Mouse (Mus musculus) neural tube, embryonic 13.5 days (tissue): ENCODE data around the gene Tex46. TPM values are rescaled to one million over a fixed set of nuclear protein-coding genes. Genes with fewer than 3 reads are reported as not detected.

Source experiments
- ATAC-seq: fragments of 200-750 bp; cut with Nextera tagmentation; 2 replicates; pipeline ENCODE4 v1.8.0; 2017; ENCODE audit warnings: low read depth, mild to moderate bottlenecking, moderate TSS enrichment, moderate library complexity
- H3K27ac ChIP-seq: fragments of 300-500 bp; sonication (generic); replicated peaks from 2 replicates; pipeline ENCODE4 v1.5.1; 2015; ENCODE audit warnings: moderate library complexity, mild to moderate bottlenecking, inconsistent platforms
- H3K27me3 ChIP-seq: fragments of 300-500 bp; sonication (generic); 2 replicates; pipeline ENCODE4 v1.6.1; 2015; ENCODE audit warnings: mild to moderate bottlenecking, inconsistent platforms
- H3K36me3 ChIP-seq: fragments of 300-500 bp; sonication (generic); 2 replicates; pipeline ENCODE4 v1.6.1; 2015; ENCODE audit warnings: mild to moderate bottlenecking, inconsistent platforms
- H3K4me1 ChIP-seq: fragments of 300-500 bp; sonication (generic); replicated peaks from 2 replicates; pipeline ENCODE4 v1.6.1; 2015; ENCODE audit warnings: inconsistent platforms
- H3K4me2 ChIP-seq: fragments of 300-500 bp; sonication (generic); 2 replicates; pipeline ENCODE4 v1.6.1; 2015; ENCODE audit warnings: inconsistent platforms, mild to moderate bottlenecking, moderate library complexity
- H3K4me3 ChIP-seq: fragments of 300-500 bp; sonication (generic); 2 replicates; pipeline ENCODE4 v1.5.1; 2015; ENCODE audit warnings: mild to moderate bottlenecking, inconsistent platforms
- H3K9ac ChIP-seq: fragments of 300-500 bp; sonication (generic); 2 replicates; pipeline ENCODE4 v1.6.1; 2015; ENCODE audit warnings: moderate library complexity, mild to moderate bottlenecking, inconsistent platforms
- H3K9me3 ChIP-seq: fragments of 300-500 bp; sonication (generic); 2 replicates; pipeline ENCODE4 v1.6.1; 2016; ENCODE audit warnings: inconsistent platforms
- WGBS: fragments of 180-500 bp; shearing (Covaris S2); methylation state at CpG from one replicate; pipeline ENCODE4 v1.1.7; 2015; 5-methylcytosine and 5-hydroxymethylcytosine counted together
- polyA plus RNA-seq: library from polyadenylated mRNA; unstranded; fragments of >200 nt; fragmentation: Nextera tagmentation; extraction: Ambion mirVana; gene quantifications from 2 replicates; pipeline ENCODE4 v1.2.1, GENCODE M21; 2015

Tex46 gene
- polyA plus RNA-seq, 1 experiment from 2014 or later, result not detected

GRCm38 (mm10) chr4:136636983-136637562, 26.8 kb downstream of the Tex46 start:
- no peak overlapping the region; the same call in 1 of the 2 replicates for H3K27ac ChIP-seq

DNA sequence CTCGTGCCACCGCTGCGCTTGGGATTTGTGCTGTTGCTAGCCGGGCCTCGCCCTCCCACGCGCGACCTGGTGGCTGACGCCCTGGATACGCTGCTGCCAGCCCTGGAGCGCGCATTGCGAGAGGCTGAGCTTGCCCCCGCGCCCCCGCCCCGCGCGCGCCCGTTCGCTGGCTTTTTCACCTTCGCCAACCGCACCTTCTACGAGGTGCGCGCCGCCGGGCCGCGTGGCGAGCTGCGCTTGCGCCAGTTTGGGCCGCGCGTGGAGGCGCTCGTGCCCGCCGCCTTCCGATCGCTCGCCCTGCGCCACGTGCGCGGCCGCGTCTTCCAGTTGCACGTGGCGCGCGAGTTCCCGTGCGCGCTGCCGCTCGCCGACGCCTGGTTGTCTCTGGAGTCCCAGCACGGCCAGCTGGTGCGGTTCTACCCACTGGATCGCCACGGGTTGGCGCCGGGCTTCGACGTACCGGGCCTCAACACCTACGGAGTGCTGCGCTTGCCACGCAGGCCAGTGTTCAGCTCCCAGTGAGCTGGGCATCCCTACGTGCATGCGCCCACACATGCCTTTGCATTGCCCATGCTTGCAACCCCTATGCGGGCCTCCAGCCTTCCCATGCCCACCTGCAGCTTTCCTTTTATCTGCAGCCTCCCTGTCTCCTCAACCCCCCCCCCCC, 27.5 kb downstream of the Tex46 start:
- H3K27me3 ChIP-seq, result peaks cover 34% of the 10 kb centered on the region
- peak overlapping the region; percentile 72 for H3K9ac ChIP-seq
- peak overlapping the region; percentile 74 for H3K4me2 ChIP-seq
- no peaks in the 10 kb centered on the region for H3K36me3 ChIP-seq
- H3K4me3 ChIP-seq, result peak overlapping the region; percentile 50
- H3K27ac ChIP-seq, result no peak overlapping the region; the same call in 1 of the 2 replicates
- H3K9me3 ChIP-seq, result no peaks in the 10 kb centered on the region
- peak; percentile 85 for ATAC-seq
- peaks cover 12% of the 10 kb centered on the region for H3K4me1 ChIP-seq
- 1% methylated on average over 76 of the region's 76 CpGs for WGBS

More at GRCm38 (mm10) chr4:136636983-136637562, 26.8 kb downstream of the Tex46 start:
- H3K4me3 ChIP-seq, result peak overlapping the region; percentile 50
- 14% methylated on average over 37 of the region's 37 CpGs for WGBS
- H3K9me3 ChIP-seq, result no peaks in the 10 kb centered on the region
- peak overlapping the region; percentile 72 for H3K9ac ChIP-seq
- H3K27me3 ChIP-seq, result peaks cover 34% of the 10 kb centered on the region
- H3K36me3 ChIP-seq, result no peaks in the 10 kb centered on the region
- H3K4me2 ChIP-seq, result peak overlapping the region; percentile 74
- peak; percentile 55 for ATAC-seq
- H3K4me1 ChIP-seq, result peaks cover 12% of the 10 kb centered on the region

DNA sequence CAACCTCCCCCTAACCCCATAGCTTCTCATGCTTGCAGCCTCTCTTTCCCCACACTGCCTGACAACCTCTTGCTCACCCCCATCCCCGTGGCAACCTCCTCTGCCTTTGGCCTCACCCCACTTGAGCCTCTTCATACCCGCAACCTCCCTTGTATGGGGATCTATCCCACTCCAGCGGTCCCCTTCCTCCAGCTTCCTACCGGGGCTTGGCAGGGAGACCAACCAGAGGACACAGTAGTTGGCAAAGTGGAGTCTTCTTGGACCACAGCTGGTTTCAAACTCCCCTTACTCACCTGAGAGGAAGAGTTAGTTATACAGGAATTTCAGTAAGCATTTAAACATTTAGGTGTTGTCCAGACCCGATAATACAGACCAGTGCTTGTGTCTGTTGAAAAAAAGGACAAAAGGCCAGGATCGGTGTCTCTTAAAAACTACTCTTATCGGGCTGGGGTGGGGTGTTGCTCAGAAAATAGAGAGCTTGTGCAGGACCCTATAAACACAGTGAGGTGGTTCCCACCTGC, 28.1 kb downstream of the Tex46 start:
- WGBS, result 29% methylated on average over 7 of the region's 7 CpGs
- H3K27ac ChIP-seq, result no peak overlapping the region
- peaks cover 12% of the 10 kb centered on the region for H3K4me1 ChIP-seq
- H3K4me3 ChIP-seq, result peak overlapping the region; percentile 50; the same call in 1 of the 2 replicates
- H3K9ac ChIP-seq, result peak overlapping the region; percentile 72; the same call in 1 of the 2 replicates
- peaks cover 34% of the 10 kb centered on the region for H3K27me3 ChIP-seq
- peak overlapping the region; percentile 74 for H3K4me2 ChIP-seq
- H3K9me3 ChIP-seq, result no peaks in the 10 kb centered on the region
- ATAC-seq, result peak; percentile 16; the same call in 1 of the 2 replicates
- H3K36me3 ChIP-seq, result no peaks in the 10 kb centered on the region

GRCm38 (mm10) chr4:136638890-136639289, 28.7 kb downstream of the Tex46 start:
- no peaks in the 10 kb centered on the region for H3K9me3 ChIP-seq
- H3K4me2 ChIP-seq, result peak overlapping the region; percentile 34
- no peak overlapping the region for H3K4me3 ChIP-seq
- peaks cover 12% of the 10 kb centered on the region for H3K4me1 ChIP-seq
- H3K9ac ChIP-seq, result peak overlapping the region; percentile 31
- no peak overlapping the region for H3K27ac ChIP-seq
- no peaks in the 10 kb centered on the region for H3K36me3 ChIP-seq
- 5% methylated on average over 10 of the region's 10 CpGs for WGBS
- ATAC-seq, result no peak
- peaks cover 34% of the 10 kb centered on the region for H3K27me3 ChIP-seq

DNA sequence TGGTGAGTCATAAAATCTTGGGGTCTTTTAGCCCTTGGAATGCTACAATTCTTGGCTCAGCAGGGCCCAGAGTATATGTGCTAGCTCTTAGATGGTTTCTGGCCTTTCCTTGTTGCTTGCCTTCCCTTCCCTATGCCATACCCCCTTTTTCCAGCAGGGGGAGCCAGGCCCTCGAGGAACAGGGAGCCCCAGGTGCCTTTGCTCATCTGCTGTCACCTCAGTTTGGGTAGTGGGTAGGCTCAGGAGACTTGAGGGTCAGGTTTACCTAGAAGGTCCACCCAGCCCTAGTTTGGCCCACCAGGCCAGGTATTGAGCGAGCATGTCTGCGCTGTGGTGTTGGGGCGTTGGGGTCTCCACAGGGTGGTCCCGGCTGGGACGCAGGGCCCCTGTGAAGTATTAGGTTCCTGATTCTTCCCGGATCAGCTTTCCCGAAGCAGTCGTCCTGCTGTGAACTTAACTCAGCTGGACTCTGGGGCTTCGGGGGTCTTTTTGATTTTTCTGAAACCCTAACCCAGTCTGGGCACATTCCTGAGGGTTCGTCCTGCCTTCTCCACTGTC, 38.8 kb downstream of the Tex46 start:
- Histone ChIP-seq H3K4me1 (peaks cover 31% of the 10 kb centered on the region), H3K9me3 (peaks cover 3% of the 10 kb centered on the region; the same call in 1 of the 2 replicates), H3K4me3 (no peak overlapping the region), H3K36me3 (peaks cover 3% of the 10 kb centered on the region; the same call in 1 of the 2 replicates), H3K27ac (no peak overlapping the region), H3K4me2 (no peak overlapping the region), H3K27me3 (no peaks in the 10 kb centered on the region), H3K9ac (no peak overlapping the region)
- no peak for ATAC-seq
- 18% methylated on average over 11 of the region's 11 CpGs for WGBS

DNA sequence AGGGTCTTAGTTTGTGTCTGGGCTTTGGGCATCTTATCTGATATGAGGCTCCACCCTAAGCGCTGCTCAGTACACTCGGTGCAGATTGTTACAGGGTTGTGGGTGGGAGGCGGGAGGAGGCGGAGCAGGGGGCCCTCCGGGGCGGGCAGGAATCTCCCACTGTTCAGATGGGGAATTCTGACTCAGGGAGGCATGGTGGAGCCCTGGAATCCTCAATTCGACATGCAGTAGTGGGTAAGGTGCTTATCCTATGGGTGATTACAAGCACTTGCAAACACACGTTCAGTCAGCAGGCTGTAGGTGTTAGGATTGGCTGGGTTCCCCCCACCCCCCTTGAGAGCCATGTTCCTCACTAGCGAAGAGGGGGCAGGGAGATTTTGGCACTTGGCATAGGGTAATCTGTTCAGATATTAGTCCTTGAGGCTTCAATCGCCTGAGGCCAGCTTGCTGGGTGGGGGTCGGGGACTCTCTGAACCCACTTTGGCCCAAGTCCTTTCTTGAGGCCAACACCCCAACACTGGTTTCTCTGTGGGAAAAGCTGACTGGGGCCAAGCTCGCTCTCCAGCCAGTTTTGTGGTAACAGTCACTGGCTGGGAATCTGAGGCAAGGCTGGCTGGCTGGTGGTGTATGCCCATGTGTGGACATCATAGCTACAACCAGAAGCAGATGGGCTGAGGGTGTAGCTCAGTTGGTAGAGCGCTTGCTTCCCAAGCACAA, 39.4 kb downstream of the Tex46 start:
- 0 out of 2 replicates have a peak, but pooled peaks have one; percentile 16 for ATAC-seq
- H3K9ac ChIP-seq, result no peak overlapping the region

GRCm38 (mm10) chr4:136650261-136650660, 40.0 kb downstream of the Tex46 start:
- no peak for ATAC-seq
- Histone ChIP-seq H3K27me3 (no peaks in the 10 kb centered on the region), H3K9me3 (0 out of 2 replicates have a peak, but pooled peaks cover 3% of the 10 kb centered on the region), H3K4me2 (no peak overlapping the region), H3K36me3 (peaks cover 16% of the 10 kb centered on the region), H3K4me1 (peaks cover 31% of the 10 kb centered on the region), H3K9ac (no peak overlapping the region), H3K4me3 (no peak overlapping the region), H3K27ac (no peak overlapping the region)
- 89% methylated on average over 8 of the region's 8 CpGs for WGBS

More for the DNA sequence above, 39.4 kb downstream of the Tex46 start:
- Histone ChIP-seq H3K4me2 (no peak overlapping the region), H3K9me3 (0 out of 2 replicates have a peak, but pooled peaks cover 3% of the 10 kb centered on the region), H3K27ac (no peak overlapping the region), H3K4me3 (no peak overlapping the region), H3K4me1 (peaks cover 31% of the 10 kb centered on the region), H3K36me3 (peaks cover 9% of the 10 kb centered on the region), H3K27me3 (no peaks in the 10 kb centered on the region)
- 41% methylated on average over 13 of the region's 13 CpGs for WGBS

DNA sequence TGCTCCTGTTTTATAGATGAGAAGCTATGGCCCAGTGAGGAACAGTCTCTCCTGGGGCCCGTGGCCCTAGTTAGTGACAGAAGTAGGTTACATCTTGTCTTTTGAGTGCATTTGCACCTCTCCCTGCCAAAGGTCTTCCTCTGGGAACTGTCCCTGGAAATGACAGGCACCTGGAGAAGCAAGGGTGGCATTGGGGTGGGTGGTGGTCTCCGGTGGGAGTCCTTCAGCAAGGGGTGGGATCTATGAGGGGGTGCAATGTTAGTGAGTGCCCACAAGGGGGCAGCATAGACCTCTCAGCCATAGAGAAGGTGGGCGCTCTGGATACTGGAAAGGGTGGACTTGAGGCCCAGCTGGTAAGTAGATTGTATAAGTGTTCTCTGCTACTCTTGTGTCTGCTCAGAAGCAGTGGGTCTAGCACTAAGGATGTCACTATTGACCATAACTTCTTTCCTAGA, 41.1 kb downstream of the Tex46 start:
- Histone ChIP-seq H3K27me3 (no peaks in the 10 kb centered on the region), H3K9me3 (0 out of 2 replicates have a peak, but pooled peaks cover 3% of the 10 kb centered on the region), H3K4me3 (no peak overlapping the region), H3K4me1 (peaks cover 31% of the 10 kb centered on the region), H3K9ac (no peak overlapping the region), H3K36me3 (peaks cover 27% of the 10 kb centered on the region), H3K27ac (peak overlapping the region; percentile 64; the same call in 1 of the 2 replicates), H3K4me2 (no peak overlapping the region)
- WGBS, result 64% methylated on average over 3 of the region's 3 CpGs
- peak; percentile 19; the same call in 1 of the 2 replicates for ATAC-seq

DNA sequence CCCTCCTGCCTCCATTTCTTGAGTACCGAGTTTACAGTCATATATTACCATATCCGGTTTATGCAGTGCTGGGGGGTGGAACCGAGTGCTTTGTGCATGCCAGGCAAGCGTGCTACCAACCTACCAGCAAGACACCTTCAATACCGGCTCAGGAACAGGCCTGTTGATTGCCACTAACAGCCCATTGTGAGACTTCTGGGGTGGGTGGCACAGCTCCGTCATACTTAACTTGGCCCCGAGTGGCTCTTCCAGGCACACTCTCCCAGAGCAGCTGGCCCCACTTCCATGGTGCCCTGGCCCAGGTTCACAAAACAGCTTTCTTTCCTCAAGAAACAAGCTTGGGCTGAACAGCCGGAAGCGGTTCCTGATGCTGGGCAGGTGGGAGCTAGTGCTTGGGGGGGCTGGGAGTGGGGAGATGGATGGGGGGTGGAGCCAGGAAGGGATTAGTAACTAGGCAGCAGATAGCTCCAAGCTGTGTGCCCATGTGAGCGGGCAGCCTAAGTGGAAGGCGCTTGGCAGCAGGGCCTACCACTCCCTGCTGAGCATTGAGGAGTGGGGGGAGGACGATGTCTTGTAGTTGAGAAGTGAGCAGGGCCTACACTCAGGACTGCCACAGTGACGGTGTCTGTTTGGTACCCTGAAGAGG, 41.8 kb downstream of the Tex46 start:
- H3K27ac ChIP-seq, result peak overlapping the region; percentile 64
- H3K9me3 ChIP-seq, result 0 out of 2 replicates have a peak, but pooled peaks cover 3% of the 10 kb centered on the region
- peak; percentile 45; the same call in 1 of the 2 replicates for ATAC-seq
- H3K36me3 ChIP-seq, result peaks cover 33% of the 10 kb centered on the region
- H3K27me3 ChIP-seq, result no peaks in the 10 kb centered on the region
- no peak overlapping the region for H3K4me2 ChIP-seq
- WGBS, result 69% methylated on average over 13 of the region's 13 CpGs
- H3K4me1 ChIP-seq, result peaks cover 31% of the 10 kb centered on the region
- H3K4me3 ChIP-seq, result no peak overlapping the region
- H3K9ac ChIP-seq, result no peak overlapping the region

- no peak for ATAC-seq
- H3K4me3 ChIP-seq, result no peak overlapping the region
- peaks cover 31% of the 10 kb centered on the region for H3K4me1 ChIP-seq
- H3K27me3 ChIP-seq, result no peaks in the 10 kb centered on the region
- peak overlapping the region; percentile 64 for H3K27ac ChIP-seq
- H3K36me3 ChIP-seq, result peaks cover 38% of the 10 kb centered on the region
- 73% methylated on average over 11 of the region's 11 CpGs for WGBS
- H3K9ac ChIP-seq, result no peak overlapping the region
- no peak overlapping the region for H3K4me2 ChIP-seq
- no peaks in the 10 kb centered on the region for H3K9me3 ChIP-seq
These were observed 42.3 kb downstream of the Tex46 start for GRCm38 (mm10) chr4:136652528-136652910.

DNA sequence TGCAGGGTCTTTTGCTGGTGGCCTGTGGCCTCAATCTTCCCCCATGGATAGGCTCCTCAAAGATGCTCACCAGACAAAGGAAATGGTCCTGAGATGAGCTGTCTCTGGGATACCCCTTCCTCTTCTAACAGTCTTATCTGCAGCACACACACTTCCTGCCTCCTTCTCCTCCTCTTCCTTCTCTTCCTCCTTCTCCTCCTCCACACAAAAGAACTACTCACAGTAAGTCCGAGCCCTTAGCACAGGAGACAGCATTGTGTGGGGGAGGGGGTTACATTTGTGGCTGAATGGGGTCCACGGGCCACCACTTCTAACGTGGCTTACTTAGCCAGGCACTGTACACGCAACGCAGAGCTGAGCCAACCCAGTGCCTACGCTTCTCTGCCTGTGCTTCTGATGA, 42.8 kb downstream of the Tex46 start:
- H3K9me3 ChIP-seq, result no peaks in the 10 kb centered on the region
- H3K4me2 ChIP-seq, result no peak overlapping the region

More for the DNA sequence above, 42.8 kb downstream of the Tex46 start:
- ATAC-seq, result no peak
- WGBS, result 78% methylated on average over 6 of the region's 6 CpGs
- peak overlapping the region; percentile 64 for H3K27ac ChIP-seq
- H3K36me3 ChIP-seq, result peaks cover 43% of the 10 kb centered on the region
- no peak overlapping the region for H3K4me3 ChIP-seq
- no peak overlapping the region; the same call in 1 of the 2 replicates for H3K9ac ChIP-seq
- peaks cover 31% of the 10 kb centered on the region for H3K4me1 ChIP-seq
- no peaks in the 10 kb centered on the region for H3K27me3 ChIP-seq
